Mouse (Mus musculus) spleen, embryonic (tissue): ENCODE measurements at regions not wholly inside any gene's neighbourhood (a gene's known extent, or its start where the extent isn't known, plus 50 kb on each side); places are given as distances from the start of the nearest gene placed in this dataset.

Experiments
- CTCF ChIA-PET: fragments of 350-600 bp; sonication (Branson Sonifier 250); formaldehyde crosslinking; loops from one replicate; lab custom pipeline; 2022; lab: Charles Lee

- CTCF ChIA-PET = no interaction called here
These were observed 259.1 kb upstream of the Prok2 start for GRCm38 (mm10) chr6:99985322-99985721.

- CTCF ChIA-PET = no interaction called here
These were observed 258.6 kb upstream of the Prok2 start for GRCm38 (mm10) chr6:99984856-99985224.

- CTCF ChIA-PET = no interaction called here
These were observed 258.1 kb upstream of the Prok2 start for GRCm38 (mm10) chr6:99984057-99984855.

- CTCF ChIA-PET = no interaction called here
These were observed 253.4 kb upstream of the Prok2 start for GRCm38 (mm10) chr6:99979614-99980013.

GRCm38 (mm10) chr6:99978164-99978746 is 252.1 kb upstream of the Prok2 start:
- CTCF ChIA-PET = no interaction called here

GRCm38 (mm10) chr6:99976144-99976543 is 250.0 kb upstream of the Prok2 start:
- CTCF ChIA-PET = no interaction called here

- CTCF ChIA-PET = no interaction called here
These were observed 249.3 kb upstream of the Prok2 start for GRCm38 (mm10) chr6:99975486-99975885.

- CTCF ChIA-PET = no interaction called here
These were observed 248.3 kb upstream of the Prok2 start for GRCm38 (mm10) chr6:99974464-99974863.

GRCm38 (mm10) chr6:99971376-99971775 is 245.2 kb upstream of the Prok2 start:
- CTCF ChIA-PET = no interaction called here

- CTCF ChIA-PET = no interaction called here
These were observed 242.7 kb upstream of the Prok2 start for GRCm38 (mm10) chr6:99968889-99969288.

GRCm38 (mm10) chr6:99967465-99967864 is 241.3 kb upstream of the Prok2 start:
- CTCF ChIA-PET = no interaction called here

- CTCF ChIA-PET = no interaction called here
These were observed 238.3 kb upstream of the Prok2 start for GRCm38 (mm10) chr6:99964540-99964939.

- CTCF ChIA-PET = no interaction called here
These were observed 237.8 kb upstream of the Prok2 start for GRCm38 (mm10) chr6:99964007-99964406.

- CTCF ChIA-PET = no interaction called here
These were observed 233.2 kb upstream of the Prok2 start for GRCm38 (mm10) chr6:99959371-99959770.

GRCm38 (mm10) chr6:99954832-99955830 is 228.9 kb upstream of the Prok2 start:
- CTCF ChIA-PET = interaction anchor here (0.5 kb wide), 1 partner anchor 175 kb away, joined by 3 read pairs; no protein-coding TSS in a partner anchor

- CTCF ChIA-PET = no interaction called here
These were observed 228.0 kb upstream of the Prok2 start for GRCm38 (mm10) chr6:99953980-99954776.

- CTCF ChIA-PET = no interaction called here
These were observed 224.6 kb upstream of the Prok2 start for GRCm38 (mm10) chr6:99950811-99951210.

GRCm38 (mm10) chr6:99946917-99947316 is 220.7 kb upstream of the Prok2 start:
- CTCF ChIA-PET = no interaction called here

GRCm38 (mm10) chr6:99946481-99946880 is 220.3 kb upstream of the Prok2 start:
- CTCF ChIA-PET = no interaction called here

- CTCF ChIA-PET = no interaction called here
These were observed 219.5 kb upstream of the Prok2 start for GRCm38 (mm10) chr6:99945691-99946090.

GRCm38 (mm10) chr6:99942958-99943357 is 216.8 kb upstream of the Prok2 start:
- CTCF ChIA-PET = no interaction called here
